Mouse (Mus musculus) E14TG2a.4 (cell line): ENCODE results near the gene Ispd.

Experiments
- H3K27me3 ChIP-seq: 2 replicates; pipeline ENCODE4 v1.6.1; 2014; ENCODE audit warnings: low read length, control low read depth; ENCODE audit not compliant: insufficient read depth
- H3K36me3 ChIP-seq: 2 replicates; pipeline ENCODE4 v1.6.1; 2014; ENCODE audit warnings: low read length, control low read depth; ENCODE audit not compliant: insufficient read depth
- H3K4me1 ChIP-seq: replicated peaks from 2 replicates; pipeline ENCODE4 v1.6.1; 2014; ENCODE audit warnings: low read depth, low read length, control low read depth
- H3K4me3 ChIP-seq: replicated peaks from 2 replicates; pipeline ENCODE4 v1.5.1; 2014; ENCODE audit warnings: mild to moderate bottlenecking, low read length
- H3K9me3 ChIP-seq: 2 replicates; pipeline ENCODE4 v1.6.1; 2014; ENCODE audit warnings: low read length, control low read depth
- CTCF ChIP-seq: conservative IDR thresholded peaks from 2 replicates; pipeline ENCODE4 v1.5.1; 2014; ENCODE audit warnings: low read length
- NANOG ChIP-seq: IDR thresholded peaks from 2 replicates; pipeline ENCODE4 v1.6.1; 2014; ENCODE audit warnings: borderline replicate concordance, low read length, mixed read lengths
- POU5F1 ChIP-seq: IDR thresholded peaks from 2 replicates; pipeline ENCODE4 v1.6.1; 2014; ENCODE audit warnings: low read length, borderline replicate concordance

Ispd gene

GRCm38 (mm10) chr12:36694072-36694471 lies 312.8 kb downstream of the Ispd start:
- TF ChIP-seq CTCF (no peak), NANOG (no peak), POU5F1 (no peak)

GRCm38 (mm10) chr12:36704380-36704779 lies 323.1 kb downstream of the Ispd start:
- Histone ChIP-seq H3K36me3 (no peaks in the 10 kb centered on the region), H3K4me3 (no peak overlapping the region), H3K4me1 (0 out of 2 replicates have a peak, but pooled peaks cover 2% of the 10 kb centered on the region), H3K9me3 (no peaks in the 10 kb centered on the region), H3K27me3 (no peaks in the 10 kb centered on the region)
- TF ChIP-seq CTCF (no peak), POU5F1 (no peak), NANOG (no peak)

More at GRCm38 (mm10) chr12:36694072-36694471, 312.8 kb downstream of the Ispd start:
- H3K27me3 ChIP-seq = no peaks in the 10 kb centered on the region
- H3K9me3 ChIP-seq = no peaks in the 10 kb centered on the region
- no peaks in the 10 kb centered on the region for H3K36me3 ChIP-seq
- H3K4me3 ChIP-seq = no peak overlapping the region
- no peaks in the 10 kb centered on the region for H3K4me1 ChIP-seq

GRCm38 (mm10) chr12:36708810-36709209 lies 327.6 kb downstream of the Ispd start:
- Histone ChIP-seq H3K4me1 (no peaks in the 10 kb centered on the region), H3K36me3 (no peaks in the 10 kb centered on the region), H3K9me3 (no peaks in the 10 kb centered on the region), H3K4me3 (no peak overlapping the region), H3K27me3 (no peaks in the 10 kb centered on the region)
- TF ChIP-seq NANOG (no peak), CTCF (no peak), POU5F1 (no peak)

- H3K9me3 ChIP-seq = no peaks in the 10 kb centered on the region
- no peaks in the 10 kb centered on the region for H3K27me3 ChIP-seq
- no peak overlapping the region for H3K4me3 ChIP-seq
- TF ChIP-seq CTCF (peak; percentile 27; the same call in 1 of the 2 replicates), POU5F1 (no peak), NANOG (no peak)
- H3K36me3 ChIP-seq = no peaks in the 10 kb centered on the region
- no peaks in the 10 kb centered on the region for H3K4me1 ChIP-seq
Observed at GRCm38 (mm10) chr12:36713866-36714662, 332.8 kb downstream of the Ispd start.

- Histone ChIP-seq H3K4me1 (no peaks in the 10 kb centered on the region), H3K36me3 (no peaks in the 10 kb centered on the region), H3K27me3 (no peaks in the 10 kb centered on the region), H3K4me3 (no peak overlapping the region), H3K9me3 (no peaks in the 10 kb centered on the region)
- no peak for TF ChIP-seq NANOG
- no peak for TF ChIP-seq POU5F1
- TF ChIP-seq CTCF = no peak
Observed at GRCm38 (mm10) chr12:36717526-36717925, 336.3 kb downstream of the Ispd start.

GRCm38 (mm10) chr12:36718417-36718816 lies 337.2 kb downstream of the Ispd start:
- Histone ChIP-seq H3K4me1 (no peaks in the 10 kb centered on the region), H3K36me3 (no peaks in the 10 kb centered on the region), H3K9me3 (no peaks in the 10 kb centered on the region), H3K4me3 (no peak overlapping the region), H3K27me3 (no peaks in the 10 kb centered on the region)
- no peak for TF ChIP-seq CTCF
- no peak for TF ChIP-seq NANOG
- TF ChIP-seq POU5F1 = no peak

- no peak for TF ChIP-seq NANOG
- no peak for TF ChIP-seq CTCF
- TF ChIP-seq POU5F1 = no peak
- Histone ChIP-seq H3K9me3 (no peaks in the 10 kb centered on the region), H3K27me3 (no peaks in the 10 kb centered on the region), H3K4me1 (no peaks in the 10 kb centered on the region), H3K36me3 (no peaks in the 10 kb centered on the region), H3K4me3 (no peak overlapping the region)
Observed at GRCm38 (mm10) chr12:36719074-36719473, 337.8 kb downstream of the Ispd start.

GRCm38 (mm10) chr12:36720779-36721178 lies 339.5 kb downstream of the Ispd start:
- TF ChIP-seq POU5F1 (no peak), NANOG (no peak), CTCF (no peak)
- H3K4me3 ChIP-seq = no peak overlapping the region
- H3K9me3 ChIP-seq = no peaks in the 10 kb centered on the region
- H3K36me3 ChIP-seq = no peaks in the 10 kb centered on the region
- no peaks in the 10 kb centered on the region for H3K27me3 ChIP-seq
- no peaks in the 10 kb centered on the region for H3K4me1 ChIP-seq
